Mouse (Mus musculus): ENCODE measurements at regions not wholly inside any gene's neighbourhood (a gene's known extent, or its start where the extent isn't known, plus 50 kb on each side); places are given as distances from the start of the nearest gene placed in this dataset.

DNA sequence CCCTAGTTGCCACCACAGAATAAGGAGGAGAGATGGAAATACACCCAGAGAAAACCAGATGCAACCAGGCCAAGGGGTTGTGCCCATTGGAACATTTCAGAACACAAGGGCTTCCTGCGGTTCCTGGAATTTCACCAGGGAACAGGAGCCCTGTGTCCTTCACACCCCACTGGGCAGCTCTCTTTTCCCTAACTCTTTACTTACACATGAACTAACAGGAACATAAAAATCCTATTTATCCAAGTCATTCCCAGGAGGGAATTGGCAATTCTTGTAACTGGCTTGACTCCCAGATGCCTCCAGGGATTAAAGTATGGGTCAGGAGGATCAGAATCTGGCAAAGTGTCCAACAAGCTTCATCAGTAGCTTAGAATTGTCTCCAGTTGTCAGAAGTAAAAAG lies 62.2 kb upstream of the Glycam1 start:
- Histone ChIP-seq H3K4me2 (no peak overlapping the region), H3K4me3 (no peak overlapping the region), H3K9me3 (no peaks in the 10 kb centered on the region), H3K27me3 (no peaks in the 10 kb centered on the region), H3K27ac (peak overlapping the region; percentile 64), H3K9ac (no peak overlapping the region), H3K36me3 (no peaks in the 10 kb centered on the region), H3K4me1 (no peaks in the 10 kb centered on the region)
- WGBS, result 59% methylated on average over 1 of the region's 1 CpGs
- peak; percentile 62; the same call in 1 of the 2 replicates for ATAC-seq (ENCODE audit: borderline replicate concordance, extremely low read depth, low FRiP score, low TSS enrichment)

All from lung, embryonic 15.5 days (tissue).